Mouse (Mus musculus) lung, postnatal 0 days (tissue): ENCODE results near the gene Psma5. TPM values are rescaled to one million over a fixed set of nuclear protein-coding genes. Genes with fewer than 3 reads are reported as not detected.

ENCODE experiments used
- ATAC-seq: fragments of 200-750 bp; cut with Nextera tagmentation; 2 replicates; pipeline ENCODE4 v1.8.0; 2017; ENCODE audit warnings: moderate library complexity
- DNase-seq: peaks from one replicate; pipeline ENCODE4 v3.0.0-alpha.2; 2016; ENCODE audit warnings: low spot score
- H3K27ac ChIP-seq: fragments of 300-500 bp; sonication (generic); 2 replicates; pipeline ENCODE4 v1.5.1; 2014; ENCODE audit warnings: antibody characterized with exemption, mild to moderate bottlenecking, low read length, mixed read lengths
- H3K27me3 ChIP-seq: fragments of 300-500 bp; sonication (generic); replicated peaks from 2 replicates; pipeline ENCODE4 v1.6.1; 2014; ENCODE audit warnings: low read length, mixed read lengths; ENCODE audit not compliant: insufficient read depth
- H3K36me3 ChIP-seq: fragments of 300-500 bp; sonication (generic); 2 replicates; pipeline ENCODE4 v1.6.1; 2014; ENCODE audit warnings: low read length, mixed read lengths; ENCODE audit not compliant: insufficient read depth
- H3K4me1 ChIP-seq: fragments of 300-500 bp; sonication (generic); 2 replicates; pipeline ENCODE4 v1.6.1; 2014; ENCODE audit warnings: antibody characterized with exemption, low read depth, low read length, mixed read lengths; ENCODE audit not compliant: insufficient read depth
- H3K4me2 ChIP-seq: fragments of 300-500 bp; sonication (generic); replicated peaks from 2 replicates; pipeline ENCODE4 v1.6.1; 2014; ENCODE audit warnings: low read depth, mild to moderate bottlenecking, low read length, moderate library complexity, mixed read lengths
- H3K4me3 ChIP-seq: fragments of 300-500 bp; sonication (generic); 2 replicates; pipeline ENCODE4 v1.5.1; 2014; ENCODE audit warnings: low read depth, low read length
- H3K9ac ChIP-seq: fragments of 300-500 bp; sonication (generic); replicated peaks from 2 replicates; pipeline ENCODE4 v1.6.1; 2014; ENCODE audit warnings: low read depth, mild to moderate bottlenecking
- H3K9me3 ChIP-seq: fragments of 300-500 bp; sonication (generic); 2 replicates; pipeline ENCODE4 v1.6.1; 2016; ENCODE audit warnings: low read length, mixed read lengths
- CTCF ChIP-seq: IDR thresholded peaks from 2 replicates; pipeline ENCODE4 v1.5.1; 2016; ENCODE audit warnings: antibody characterized with exemption, mild to moderate bottlenecking
- EP300 ChIP-seq: IDR thresholded peaks from 2 replicates; pipeline ENCODE4 v1.6.1; 2016; ENCODE audit warnings: antibody characterized with exemption, mild to moderate bottlenecking, control low read depth
- WGBS: fragments of 180-500 bp; shearing (Covaris S2); extraction: QIAGEN DNeasy Blood & Tissue Kit; methylation state at CpG from one replicate; pipeline ENCODE4 v1.1.7; 2014; 5-methylcytosine and 5-hydroxymethylcytosine counted together
- polyA plus RNA-seq: library from polyadenylated mRNA; unstranded; fragments of >200 nt; fragmentation: Nextera tagmentation; extraction: Ambion mirVana; gene quantifications from 2 replicates; pipeline ENCODE4 v1.2.1, GENCODE M21; 2015

Psma5 gene
- polyA plus RNA-seq, 1 experiment from 2014 or later, result 163 TPM

- Histone ChIP-seq H3K9me3 (no peaks in the 10 kb centered on the region), H3K9ac (no peak overlapping the region), H3K27ac (peak overlapping the region; percentile 86), H3K36me3 (no peaks in the 10 kb centered on the region), H3K27me3 (no peaks in the 10 kb centered on the region), H3K4me3 (no peak overlapping the region), H3K4me2 (peak overlapping the region; percentile 95), H3K4me1 (peaks cover 33% of the 10 kb centered on the region)
- WGBS, result 42% methylated on average over 14 of the region's 14 CpGs
- DNase-seq, result peak; percentile 23
- no peak for TF ChIP-seq EP300
- no peak for TF ChIP-seq CTCF
- no peak for ATAC-seq
Measured at GRCm38 (mm10) chr3:108286671-108287439, 30.1 kb downstream of the Psma5 start.

- 31% methylated on average over 17 of the region's 17 CpGs for WGBS
- peak overlapping the region; percentile 86 for H3K27ac ChIP-seq
- H3K9me3 ChIP-seq, result no peaks in the 10 kb centered on the region
- no peaks in the 10 kb centered on the region for H3K36me3 ChIP-seq
- H3K9ac ChIP-seq, result no peak overlapping the region
- peak; percentile 44 for ATAC-seq
- H3K4me3 ChIP-seq, result no peak overlapping the region; the same call in 1 of the 2 replicates
- peaks cover 28% of the 10 kb centered on the region; the same call in 1 of the 2 replicates for H3K4me1 ChIP-seq
- DNase-seq, result peak; percentile 84
- no peaks in the 10 kb centered on the region for H3K27me3 ChIP-seq
- TF ChIP-seq EP300, result peak; percentile 56
- no peak for TF ChIP-seq CTCF
- H3K4me2 ChIP-seq, result peak overlapping the region; percentile 95
Measured at GRCm38 (mm10) chr3:108287811-108288805, 31.4 kb downstream of the Psma5 start.

GRCm38 (mm10) chr3:108289311-108290130, 32.8 kb downstream of the Psma5 start:
- Histone ChIP-seq H3K9me3 (no peaks in the 10 kb centered on the region), H3K36me3 (no peaks in the 10 kb centered on the region), H3K4me1 (peaks cover 33% of the 10 kb centered on the region; the same call in 1 of the 2 replicates), H3K4me3 (no peak overlapping the region), H3K4me2 (0 out of 2 replicates have a peak overlapping the region, but pooled peaks have one; percentile 11), H3K27me3 (no peaks in the 10 kb centered on the region), H3K27ac (peak overlapping the region; percentile 86), H3K9ac (no peak overlapping the region)
- peak; percentile 67 for ATAC-seq
- peak; percentile 90 for DNase-seq
- TF ChIP-seq CTCF, result no peak
- TF ChIP-seq EP300, result peak; percentile 94
- WGBS, result 47% methylated on average over 13 of the region's 13 CpGs

- TF ChIP-seq CTCF, result no peak
- TF ChIP-seq EP300, result no peak
- H3K9me3 ChIP-seq, result no peaks in the 10 kb centered on the region
- peak; percentile 43 for ATAC-seq
- no peak overlapping the region for H3K4me3 ChIP-seq
- H3K4me1 ChIP-seq, result peaks cover 49% of the 10 kb centered on the region
- H3K27me3 ChIP-seq, result no peaks in the 10 kb centered on the region
- peak overlapping the region; percentile 86 for H3K27ac ChIP-seq
- WGBS, result 56% methylated on average over 17 of the region's 17 CpGs
- H3K9ac ChIP-seq, result no peak overlapping the region
- DNase-seq, result peak; percentile 69
- no peaks in the 10 kb centered on the region for H3K36me3 ChIP-seq
- H3K4me2 ChIP-seq, result peak overlapping the region; percentile 31; the same call in 1 of the 2 replicates
Measured at GRCm38 (mm10) chr3:108291036-108291799, 34.5 kb downstream of the Psma5 start.

GRCm38 (mm10) chr3:108294398-108294797, 37.7 kb downstream of the Psma5 start:
- DNase-seq (peak; percentile 74), ATAC-seq (peak; percentile 37; the same call in 1 of the 2 replicates)
- peak overlapping the region; percentile 43 for H3K27ac ChIP-seq

More at GRCm38 (mm10) chr3:108294398-108294797, 37.7 kb downstream of the Psma5 start:
- Histone ChIP-seq H3K9me3 (no peaks in the 10 kb centered on the region), H3K9ac (no peak overlapping the region), H3K4me2 (no peak overlapping the region), H3K27me3 (no peaks in the 10 kb centered on the region), H3K36me3 (no peaks in the 10 kb centered on the region), H3K4me1 (peaks cover 52% of the 10 kb centered on the region), H3K4me3 (no peak overlapping the region)
- WGBS, result 13% methylated on average over 2 of the region's 2 CpGs
- TF ChIP-seq EP300 (no peak), CTCF (no peak)
